Mouse (Mus musculus): ENCODE data around the gene Iqch. TPM values are rescaled to one million over a fixed set of nuclear protein-coding genes. Genes with fewer than 3 reads are reported as not detected.

The Iqch gene
- polyA plus RNA-seq, 1 experiment from 2014 or later: 0.06 TPM

DNA sequence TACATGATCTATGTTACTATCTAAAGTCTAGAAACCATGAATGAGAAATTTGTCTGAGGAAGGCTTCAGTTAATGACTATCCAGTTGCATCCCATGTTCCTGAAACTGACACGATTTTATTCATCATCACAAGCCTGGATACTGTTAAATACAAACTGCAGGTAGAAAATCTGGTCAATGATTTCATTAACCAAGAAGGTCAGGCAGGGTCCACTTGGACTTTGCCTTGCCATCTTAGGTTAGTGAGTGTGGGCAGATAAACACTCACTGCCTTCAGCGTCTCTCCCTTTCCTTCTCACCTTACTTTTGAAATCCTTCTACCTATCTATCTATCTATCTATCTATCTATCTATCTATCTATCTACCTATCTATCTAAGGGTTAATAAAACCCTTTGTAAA is 211.0 kb downstream of the Iqch start:
- ATAC-seq: no peak
- no peaks in the 10 kb centered on the region for H3K27me3 ChIP-seq (replicated peaks; ENCODE audit: insufficient read depth, low read length)
- H3K9ac ChIP-seq (replicated peaks; ENCODE audit: low read depth): no peak overlapping the region
- 65% methylated on average over 2 of the region's 2 CpGs for WGBS
- no peak for DNase-seq (ENCODE audit: low spot score)
- H3K9me3 ChIP-seq (ENCODE audit: low read length): no peaks in the 10 kb centered on the region
- TF ChIP-seq CTCF (IDR thresholded peaks at IDR 0.05): no peak
- H3K4me2 ChIP-seq (replicated peaks; ENCODE audit: low read depth, low read length): no peak overlapping the region
- no peak overlapping the region for H3K4me3 ChIP-seq (ENCODE audit: low read depth, low read length)
- H3K4me1 ChIP-seq (ENCODE audit: insufficient read depth, low read depth, low read length): no peaks in the 10 kb centered on the region
- no peaks in the 10 kb centered on the region for H3K36me3 ChIP-seq (ENCODE audit: insufficient read depth, low read length)
- H3K27ac ChIP-seq (ENCODE audit: low read length): no peak overlapping the region

GRCm38 (mm10) chr9:63382761-63383160 is 219.5 kb downstream of the Iqch start:
- Histone ChIP-seq H3K36me3 (ENCODE audit: insufficient read depth, low read length) (no peaks in the 10 kb centered on the region), H3K4me1 (ENCODE audit: insufficient read depth, low read depth, low read length) (no peaks in the 10 kb centered on the region; the same call in 1 of the 2 replicates), H3K9me3 (ENCODE audit: low read length) (no peaks in the 10 kb centered on the region), H3K4me3 (ENCODE audit: low read depth, low read length) (no peak overlapping the region), H3K9ac (replicated peaks; ENCODE audit: low read depth) (no peak overlapping the region), H3K4me2 (replicated peaks; ENCODE audit: low read depth, low read length) (no peak overlapping the region), H3K27ac (ENCODE audit: low read length) (no peak overlapping the region), H3K27me3 (replicated peaks; ENCODE audit: insufficient read depth, low read length) (no peaks in the 10 kb centered on the region)
- no peak for DNase-seq (ENCODE audit: low spot score)
- no peak for ATAC-seq
- TF ChIP-seq EP300 (IDR thresholded peaks at IDR 0.05): no peak
- TF ChIP-seq CTCF (IDR thresholded peaks at IDR 0.05): no peak
- WGBS: 88% methylated on average over 4 of the region's 4 CpGs

GRCm38 (mm10) chr9:63380326-63380725 is 222.0 kb downstream of the Iqch start:
- no peak for TF ChIP-seq EP300 (IDR thresholded peaks at IDR 0.05)
- no peak for TF ChIP-seq CTCF (IDR thresholded peaks at IDR 0.05)
- H3K27me3 ChIP-seq (replicated peaks; ENCODE audit: insufficient read depth, low read length): no peaks in the 10 kb centered on the region
- no peaks in the 10 kb centered on the region for H3K36me3 ChIP-seq (ENCODE audit: insufficient read depth, low read length)
- H3K9ac ChIP-seq (replicated peaks; ENCODE audit: low read depth): no peak overlapping the region
- no peak overlapping the region for H3K4me3 ChIP-seq (ENCODE audit: low read depth, low read length)
- no peak for ATAC-seq
- DNase-seq (ENCODE audit: low spot score): no peak
- no peak overlapping the region for H3K4me2 ChIP-seq (replicated peaks; ENCODE audit: low read depth, low read length)
- H3K27ac ChIP-seq (ENCODE audit: low read length): no peak overlapping the region
- H3K9me3 ChIP-seq (ENCODE audit: low read length): no peaks in the 10 kb centered on the region
- WGBS: 81% methylated on average over 3 of the region's 3 CpGs
- peaks cover 8% of the 10 kb centered on the region; the same call in 1 of the 2 replicates for H3K4me1 ChIP-seq (ENCODE audit: insufficient read depth, low read depth, low read length)

DNA sequence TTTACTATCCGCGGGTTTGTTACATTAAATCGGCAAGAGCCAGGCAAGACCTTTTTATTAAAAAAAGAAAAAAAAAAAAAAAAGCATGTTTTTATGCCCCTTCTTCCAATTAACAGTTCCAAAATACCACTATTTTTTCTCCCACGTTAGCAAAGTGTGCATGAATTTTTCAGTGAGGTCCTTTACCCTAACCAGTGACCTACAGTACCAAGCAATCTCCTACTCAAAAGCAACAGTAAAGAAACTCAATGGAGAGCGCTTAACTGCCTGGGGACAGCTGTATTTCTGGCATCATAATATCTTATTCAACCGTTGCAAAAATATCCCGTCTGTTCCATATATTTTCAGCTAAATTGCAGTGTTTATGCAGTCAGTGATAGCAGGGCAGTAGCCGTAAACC is 224.1 kb downstream of the Iqch start:
- H3K9ac ChIP-seq (replicated peaks; ENCODE audit: low read depth): peak overlapping the region; percentile 72
- TF ChIP-seq EP300 (IDR thresholded peaks at IDR 0.05) (no peak), CTCF (IDR thresholded peaks at IDR 0.05) (no peak)
- 0 out of 2 replicates have a peak, but pooled peaks cover 2% of the 10 kb centered on the region for H3K36me3 ChIP-seq (ENCODE audit: insufficient read depth, low read length)
- no peak for ATAC-seq
- 15% methylated on average over 8 of the region's 8 CpGs for WGBS
- H3K4me3 ChIP-seq (ENCODE audit: low read depth, low read length): peak overlapping the region; percentile 80
- H3K27me3 ChIP-seq (replicated peaks; ENCODE audit: insufficient read depth, low read length): no peaks in the 10 kb centered on the region
- peak overlapping the region; percentile 80 for H3K4me2 ChIP-seq (replicated peaks; ENCODE audit: low read depth, low read length)
- peaks cover 8% of the 10 kb centered on the region; the same call in 1 of the 2 replicates for H3K4me1 ChIP-seq (ENCODE audit: insufficient read depth, low read depth, low read length)
- no peak for DNase-seq (ENCODE audit: low spot score)
- H3K9me3 ChIP-seq (ENCODE audit: low read length): no peaks in the 10 kb centered on the region
- H3K27ac ChIP-seq (ENCODE audit: low read length): peak overlapping the region; percentile 90

- WGBS: under 1% methylated on average over 41 of the region's 58 CpGs
- H3K27me3 ChIP-seq (replicated peaks; ENCODE audit: insufficient read depth, low read length): no peaks in the 10 kb centered on the region
- ATAC-seq (peak; percentile 97), DNase-seq (ENCODE audit: low spot score) (peak; percentile 93)
- H3K4me2 ChIP-seq (replicated peaks; ENCODE audit: low read depth, low read length): peak within 1 kb of the TSS; percentile 80
- TF ChIP-seq EP300 (IDR thresholded peaks at IDR 0.05): no peak
- no peak for TF ChIP-seq CTCF (IDR thresholded peaks at IDR 0.05)
- H3K4me1 ChIP-seq (ENCODE audit: insufficient read depth, low read depth, low read length): peaks cover 8% of the 10 kb centered on the region; the same call in 1 of the 2 replicates
- H3K27ac ChIP-seq (ENCODE audit: low read length): peak within 1 kb of the TSS; percentile 90
- 0 out of 2 replicates have a peak, but pooled peaks cover 2% of the 10 kb centered on the region for H3K36me3 ChIP-seq (ENCODE audit: insufficient read depth, low read length)
- peak within 1 kb of the TSS; percentile 80 for H3K4me3 ChIP-seq (ENCODE audit: low read depth, low read length)
- H3K9ac ChIP-seq (replicated peaks; ENCODE audit: low read depth): peak within 1 kb of the TSS; percentile 72
- no peaks in the 10 kb centered on the region for H3K9me3 ChIP-seq (ENCODE audit: low read length)
These were observed 224.8 kb downstream of the Iqch start, which contains the start of gene Map2k5 for GRCm38 (mm10) chr9:63377270-63378142. TSS of gene Map2k5 (minus strand) at chr9:63377902.

DNA sequence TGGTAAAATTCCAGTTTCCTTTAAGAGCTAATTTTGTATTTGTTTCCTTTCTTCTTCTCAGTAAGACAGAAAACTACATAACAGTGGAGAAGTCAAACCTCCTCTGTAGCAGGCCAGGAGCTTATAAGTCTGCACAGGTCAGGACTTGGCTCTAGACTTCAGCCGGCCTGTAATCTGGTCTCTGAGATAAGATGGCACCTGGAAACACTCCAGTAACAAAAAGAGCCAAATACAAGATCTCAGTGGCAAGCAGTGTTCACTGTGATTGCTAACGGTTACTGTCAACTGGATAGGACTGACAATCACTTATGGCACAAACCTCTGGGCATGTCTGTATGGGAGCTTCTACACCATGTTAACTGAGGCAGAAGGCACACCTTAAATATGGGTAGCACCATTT is 229.0 kb downstream of the Iqch start:
- Histone ChIP-seq H3K27me3 (replicated peaks; ENCODE audit: insufficient read depth, low read length) (no peaks in the 10 kb centered on the region), H3K4me1 (ENCODE audit: insufficient read depth, low read depth, low read length) (peaks cover 8% of the 10 kb centered on the region; the same call in 1 of the 2 replicates), H3K4me3 (ENCODE audit: low read depth, low read length) (no peak overlapping the region), H3K27ac (ENCODE audit: low read length) (no peak overlapping the region), H3K4me2 (replicated peaks; ENCODE audit: low read depth, low read length) (no peak overlapping the region), H3K36me3 (ENCODE audit: insufficient read depth, low read length) (0 out of 2 replicates have a peak, but pooled peaks cover 2% of the 10 kb centered on the region), H3K9me3 (ENCODE audit: low read length) (no peaks in the 10 kb centered on the region), H3K9ac (replicated peaks; ENCODE audit: low read depth) (no peak overlapping the region)
- WGBS: 64% methylated on average over 2 of the region's 2 CpGs
- no peak for ATAC-seq
- TF ChIP-seq CTCF (IDR thresholded peaks at IDR 0.05) (no peak), EP300 (IDR thresholded peaks at IDR 0.05) (no peak)
- DNase-seq (ENCODE audit: low spot score): no peak
